Mouse (Mus musculus): Measurements from ENCODE around the gene Scd4. TPM values are rescaled to one million over a fixed set of nuclear protein-coding genes. Genes with fewer than 3 reads are reported as not detected.
A peak's percentile ranks its signal among the peaks of the same experiment; 100 is the strongest.

The Scd4 gene
- polyA plus RNA-seq, 1 experiment: 2.7 TPM

GRCm38 (mm10) chr19:44379090-44379489 lies 46.2 kb downstream of the Scd4 start:
- Histone ChIP-seq H3K27ac (ENCODE audit: control insufficient read depth, insufficient read depth, low read length) (no peak overlapping the region), H3K36me3 (ENCODE audit: control insufficient read depth, insufficient read depth, low read length) (no peaks in the 10 kb centered on the region), H3K27me3 (ENCODE audit: control insufficient read depth, insufficient read depth, low read length) (no peaks in the 10 kb centered on the region), H3K4me1 (replicated peaks; ENCODE audit: control insufficient read depth, insufficient read depth, low read length) (peaks cover 16% of the 10 kb centered on the region), H3K4me3 (ENCODE audit: control insufficient read depth, insufficient read depth, low read length) (no peak overlapping the region)
- no peak for TF ChIP-seq CTCF (IDR thresholded peaks at IDR 0.05; ENCODE audit: borderline replicate concordance, control insufficient read depth, extremely low read depth, insufficient read depth, low read length, poor library complexity)
- TF ChIP-seq POLR2A (IDR thresholded peaks at IDR 0.05; ENCODE audit: control insufficient read depth, extremely low read depth, insufficient read depth, low read length, poor library complexity): no peak
- no peak for DNase-seq

GRCm38 (mm10) chr19:44380065-44380464 lies 47.2 kb downstream of the Scd4 start:
- no peaks in the 10 kb centered on the region for H3K36me3 ChIP-seq (ENCODE audit: control insufficient read depth, insufficient read depth, low read length)
- H3K27ac ChIP-seq (ENCODE audit: control insufficient read depth, insufficient read depth, low read length): no peak overlapping the region
- TF ChIP-seq CTCF (IDR thresholded peaks at IDR 0.05; ENCODE audit: borderline replicate concordance, control insufficient read depth, extremely low read depth, insufficient read depth, low read length, poor library complexity): no peak
- TF ChIP-seq POLR2A (IDR thresholded peaks at IDR 0.05; ENCODE audit: control insufficient read depth, extremely low read depth, insufficient read depth, low read length, poor library complexity): no peak
- no peak overlapping the region for H3K4me3 ChIP-seq (ENCODE audit: control insufficient read depth, insufficient read depth, low read length)
- WGBS: 94% methylated on average over 4 of the region's 4 CpGs
- no peaks in the 10 kb centered on the region for H3K27me3 ChIP-seq (ENCODE audit: control insufficient read depth, insufficient read depth, low read length)
- H3K4me1 ChIP-seq (replicated peaks; ENCODE audit: control insufficient read depth, insufficient read depth, low read length): peaks cover 20% of the 10 kb centered on the region
- no peak for DNase-seq

DNA sequence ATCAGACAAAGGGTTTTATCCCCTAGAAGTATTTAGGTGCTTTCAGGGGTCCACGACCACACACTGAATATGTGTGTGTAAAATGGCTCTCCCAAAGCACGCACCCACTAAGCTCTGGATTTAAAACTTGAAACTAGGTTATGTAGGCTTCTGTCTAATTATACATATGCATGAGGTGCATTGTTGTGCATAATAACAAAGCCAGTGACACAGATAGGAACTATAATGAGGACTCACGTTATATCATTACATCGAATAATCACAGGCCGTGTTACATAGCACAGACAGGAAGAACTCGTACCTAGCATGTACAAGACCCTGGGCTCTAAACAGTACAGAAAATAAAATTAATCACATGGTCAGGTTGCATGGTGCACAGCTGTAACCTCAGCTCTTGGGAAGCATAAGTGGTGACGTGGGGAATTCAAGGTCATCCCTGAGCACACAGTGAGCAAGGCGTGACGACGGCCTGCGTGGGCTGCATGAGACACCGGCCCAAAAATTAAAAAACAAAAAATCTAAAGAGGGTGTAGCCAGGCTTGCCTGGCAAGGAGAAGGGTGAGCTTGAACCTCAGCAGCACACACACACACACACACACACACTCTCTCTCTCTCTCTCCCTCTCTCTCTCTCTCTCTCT lies 49.9 kb downstream of the Scd4 start:
- peaks cover 15% of the 10 kb centered on the region for H3K4me1 ChIP-seq (replicated peaks; ENCODE audit: control insufficient read depth, insufficient read depth, low read length)
- H3K27me3 ChIP-seq (ENCODE audit: control insufficient read depth, insufficient read depth, low read length): no peaks in the 10 kb centered on the region
- no peaks in the 10 kb centered on the region for H3K36me3 ChIP-seq (ENCODE audit: control insufficient read depth, insufficient read depth, low read length)
- no peak for DNase-seq
- no peak for TF ChIP-seq POLR2A (IDR thresholded peaks at IDR 0.05; ENCODE audit: control insufficient read depth, extremely low read depth, insufficient read depth, low read length, poor library complexity)
- TF ChIP-seq CTCF (IDR thresholded peaks at IDR 0.05; ENCODE audit: borderline replicate concordance, control insufficient read depth, extremely low read depth, insufficient read depth, low read length, poor library complexity): no peak
- WGBS: 94% methylated on average over 12 of the region's 12 CpGs
- no peak overlapping the region for H3K4me3 ChIP-seq (ENCODE audit: control insufficient read depth, insufficient read depth, low read length)
- H3K27ac ChIP-seq (ENCODE audit: control insufficient read depth, insufficient read depth, low read length): no peak overlapping the region

GRCm38 (mm10) chr19:44385887-44386498 lies 53.1 kb downstream of the Scd4 start:
- Histone ChIP-seq H3K4me3 (ENCODE audit: control insufficient read depth, insufficient read depth, low read length) (no peak overlapping the region), H3K27me3 (ENCODE audit: control insufficient read depth, insufficient read depth, low read length) (no peaks in the 10 kb centered on the region), H3K27ac (ENCODE audit: control insufficient read depth, insufficient read depth, low read length) (no peak overlapping the region), H3K36me3 (ENCODE audit: control insufficient read depth, insufficient read depth, low read length) (no peaks in the 10 kb centered on the region), H3K4me1 (replicated peaks; ENCODE audit: control insufficient read depth, insufficient read depth, low read length) (peaks cover 17% of the 10 kb centered on the region)
- DNase-seq: no peak
- TF ChIP-seq CTCF (IDR thresholded peaks at IDR 0.05; ENCODE audit: borderline replicate concordance, control insufficient read depth, extremely low read depth, insufficient read depth, low read length, poor library complexity) (no peak), POLR2A (IDR thresholded peaks at IDR 0.05; ENCODE audit: control insufficient read depth, extremely low read depth, insufficient read depth, low read length, poor library complexity) (no peak)
- 92% methylated on average over 6 of the region's 6 CpGs for WGBS

GRCm38 (mm10) chr19:44387089-44387671 lies 54.3 kb downstream of the Scd4 start:
- H3K27ac ChIP-seq (ENCODE audit: control insufficient read depth, insufficient read depth, low read length): no peak overlapping the region
- 95% methylated on average over 4 of the region's 4 CpGs for WGBS
- H3K36me3 ChIP-seq (ENCODE audit: control insufficient read depth, insufficient read depth, low read length): no peaks in the 10 kb centered on the region
- H3K4me1 ChIP-seq (replicated peaks; ENCODE audit: control insufficient read depth, insufficient read depth, low read length): peaks cover 17% of the 10 kb centered on the region
- H3K4me3 ChIP-seq (ENCODE audit: control insufficient read depth, insufficient read depth, low read length): no peak overlapping the region
- DNase-seq: no peak
- H3K27me3 ChIP-seq (ENCODE audit: control insufficient read depth, insufficient read depth, low read length): no peaks in the 10 kb centered on the region
- TF ChIP-seq POLR2A (IDR thresholded peaks at IDR 0.05; ENCODE audit: control insufficient read depth, extremely low read depth, insufficient read depth, low read length, poor library complexity) (no peak), CTCF (IDR thresholded peaks at IDR 0.05; ENCODE audit: borderline replicate concordance, control insufficient read depth, extremely low read depth, insufficient read depth, low read length, poor library complexity) (no peak)

DNA sequence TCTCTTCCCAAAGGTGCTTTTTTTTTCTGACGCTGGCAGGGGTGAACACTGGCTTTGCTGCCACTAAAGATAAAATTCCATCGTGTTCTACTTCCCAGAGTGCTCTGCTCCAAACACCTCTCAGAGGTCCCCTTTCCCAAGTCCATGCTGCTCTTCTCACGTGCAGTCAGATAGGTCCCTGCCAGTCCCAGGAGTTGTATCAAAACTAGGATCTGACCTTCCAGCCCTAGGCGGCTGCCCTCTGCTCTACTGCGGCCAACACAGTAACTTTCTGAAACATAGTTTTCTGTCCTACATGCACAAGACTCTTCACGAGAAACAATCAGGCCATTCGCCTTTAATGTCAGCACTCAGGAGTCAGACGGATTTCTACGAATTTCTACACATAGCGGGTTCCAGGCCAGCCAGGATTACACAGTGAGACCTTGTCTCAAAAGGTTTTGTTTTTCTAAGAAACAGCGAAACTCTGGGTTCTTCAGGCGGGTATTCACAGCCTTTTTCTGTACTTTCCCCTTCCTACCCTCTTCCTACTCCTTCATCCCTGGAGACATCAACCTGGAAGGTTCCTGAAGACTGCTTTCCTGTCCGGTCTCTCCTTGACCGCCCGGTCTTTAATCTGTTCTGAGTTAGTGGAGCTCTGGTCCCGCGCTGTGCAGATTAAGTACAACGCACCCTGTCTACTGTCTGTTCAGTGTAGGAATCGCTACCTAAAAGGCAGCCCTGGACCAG lies 55.0 kb downstream of the Scd4 start:
- no peak for TF ChIP-seq POLR2A (IDR thresholded peaks at IDR 0.05; ENCODE audit: control insufficient read depth, extremely low read depth, insufficient read depth, low read length, poor library complexity)
- 35% methylated on average over 19 of the region's 19 CpGs for WGBS
- DNase-seq: no peak
- no peaks in the 10 kb centered on the region for H3K36me3 ChIP-seq (ENCODE audit: control insufficient read depth, insufficient read depth, low read length)
- H3K27me3 ChIP-seq (ENCODE audit: control insufficient read depth, insufficient read depth, low read length): no peaks in the 10 kb centered on the region
- peak overlapping the region; percentile 68 for H3K4me3 ChIP-seq (ENCODE audit: control insufficient read depth, insufficient read depth, low read length)
- H3K27ac ChIP-seq (ENCODE audit: control insufficient read depth, insufficient read depth, low read length): peak overlapping the region; percentile 80
- H3K4me1 ChIP-seq (replicated peaks; ENCODE audit: control insufficient read depth, insufficient read depth, low read length): peaks cover 17% of the 10 kb centered on the region
